Mouse (Mus musculus) embryo, embryonic 10 days (tissue): ENCODE data around the gene Adprhl2.

ENCODE experiments used
- DNase-seq: peaks from one replicate; pipeline ENCODE4 v3.0.0-alpha.2; 2015; ENCODE audit warnings: low spot score

The Adprhl2 gene

DNA sequence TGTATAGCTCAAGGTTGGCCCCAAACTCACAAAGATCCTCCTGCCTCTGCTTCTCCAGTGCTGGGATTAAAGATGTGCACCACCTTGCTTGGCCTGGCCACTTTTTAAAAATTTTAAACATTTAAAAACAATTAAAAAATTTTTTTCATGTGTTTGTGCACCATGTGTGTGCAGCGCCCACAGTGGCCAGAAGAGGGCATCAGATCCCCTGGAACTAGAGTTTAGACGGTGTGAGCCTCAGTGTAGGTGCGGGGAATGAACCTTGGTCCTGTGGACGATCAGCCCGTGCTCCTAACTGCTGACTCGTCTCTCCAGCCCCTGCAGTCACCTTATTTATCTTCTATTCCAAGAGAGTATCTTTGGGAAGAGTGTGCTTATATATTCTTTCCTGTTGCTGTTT lies 15.4 kb downstream of the Adprhl2 start:
- DNase-seq: no peak

DNA sequence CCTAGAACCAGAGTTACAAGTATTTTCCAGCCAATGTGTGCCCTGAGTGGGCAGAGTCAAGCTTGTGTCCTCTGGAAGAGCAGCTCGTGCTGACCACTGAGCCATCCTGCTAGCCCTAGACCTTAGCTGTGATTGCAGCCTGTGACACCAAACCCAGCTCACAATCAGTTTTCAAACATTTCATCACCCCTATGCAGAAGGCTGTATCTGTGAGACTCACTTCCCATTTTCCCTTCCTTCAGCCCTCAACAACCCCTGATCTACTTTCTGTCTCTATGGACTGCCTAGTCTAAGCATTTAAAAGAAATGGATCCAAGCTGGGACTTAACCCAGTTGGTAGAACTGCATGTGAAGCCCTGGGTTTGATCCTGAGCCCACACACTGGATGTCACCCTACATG lies 16.1 kb downstream of the Adprhl2 start:
- no peak for DNase-seq

DNA sequence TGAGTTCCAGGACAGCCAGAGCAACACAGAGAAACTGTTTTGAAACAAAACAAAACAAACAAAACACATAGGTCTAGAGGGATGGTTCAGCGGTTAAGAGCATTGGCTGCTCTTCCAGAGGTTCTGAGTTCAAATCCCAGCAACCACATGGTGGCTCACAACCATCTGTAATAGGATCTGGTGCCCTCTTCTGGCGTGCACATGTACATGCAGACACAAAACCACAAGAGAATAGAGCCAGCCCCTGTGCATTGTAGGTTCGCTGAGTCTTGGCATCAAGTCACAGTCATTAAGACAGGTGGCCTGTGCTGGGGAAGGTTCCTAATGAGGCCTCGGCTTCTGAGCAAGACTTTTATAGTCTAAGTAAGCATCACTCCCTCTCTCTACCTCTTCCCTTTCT lies 17.6 kb downstream of the Adprhl2 start:
- no peak for DNase-seq

DNA sequence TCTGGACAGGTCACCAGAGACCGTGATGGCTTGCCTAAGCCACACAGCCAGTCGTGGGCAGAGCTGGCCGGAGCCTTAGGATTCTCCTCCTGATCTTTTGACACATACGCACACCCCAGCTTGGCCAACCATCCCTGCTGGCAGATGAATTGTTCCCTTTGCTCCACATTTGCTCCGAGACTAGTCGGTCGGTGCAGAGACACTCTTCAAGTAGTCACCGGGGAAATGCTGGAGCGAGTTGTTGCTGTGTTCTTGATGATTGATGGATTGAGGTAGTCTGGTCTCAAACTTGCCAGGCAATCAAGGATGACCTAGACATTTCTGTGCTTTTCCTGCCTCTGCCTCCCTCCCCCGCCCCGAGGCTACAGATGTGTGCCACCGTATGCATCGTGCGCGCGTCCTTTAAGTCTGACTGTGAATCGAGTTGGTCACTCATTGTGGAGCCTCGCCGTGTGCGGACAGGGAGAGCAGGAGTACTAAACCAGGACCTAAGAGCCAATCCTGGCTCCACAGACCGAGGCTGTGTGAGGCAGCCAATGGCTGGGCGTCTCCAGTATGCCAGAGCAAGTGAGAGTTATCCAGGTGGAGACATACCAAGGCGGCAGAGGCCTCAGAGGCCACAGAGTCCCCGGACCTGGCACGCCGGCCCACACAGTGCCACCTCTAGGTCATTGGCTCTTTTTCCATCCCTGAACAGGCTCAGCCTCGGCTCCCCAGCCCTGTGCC lies 19.8 kb downstream of the Adprhl2 start:
- peak; percentile 47 for DNase-seq

DNA sequence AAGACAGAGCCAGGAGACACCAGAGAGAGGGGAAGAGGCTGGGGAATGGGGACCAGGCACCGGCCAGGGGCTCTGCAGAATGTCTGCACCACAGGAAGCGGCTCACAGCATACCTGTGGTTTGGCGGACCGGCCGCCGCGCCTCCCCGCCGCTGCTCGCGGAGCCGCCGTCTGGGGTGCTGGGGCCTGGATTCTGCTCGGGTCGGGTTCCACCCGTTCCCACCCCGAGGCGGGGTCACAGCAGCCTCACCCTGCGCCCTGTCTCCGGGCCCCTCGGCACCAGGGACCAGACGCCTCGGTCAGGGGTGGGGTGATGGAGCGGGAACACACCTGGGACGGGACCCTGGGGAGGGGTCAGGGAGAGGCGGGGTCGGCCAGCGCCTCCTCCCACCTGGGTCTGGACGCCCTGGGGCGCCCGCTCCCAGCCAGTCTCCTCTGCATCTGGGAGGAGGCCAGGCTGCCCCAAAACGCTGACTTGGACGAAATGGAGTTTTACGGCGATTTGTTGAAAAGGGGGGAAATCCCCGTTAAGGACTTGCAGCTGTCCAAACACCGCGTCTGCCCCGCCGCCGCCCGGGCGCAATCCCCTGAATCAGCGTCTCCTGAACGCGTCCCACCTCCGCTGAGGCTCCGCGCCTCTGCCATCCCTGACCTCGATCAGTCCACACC lies 20.5 kb downstream of the Adprhl2 start:
- DNase-seq: peak; percentile 67

DNA sequence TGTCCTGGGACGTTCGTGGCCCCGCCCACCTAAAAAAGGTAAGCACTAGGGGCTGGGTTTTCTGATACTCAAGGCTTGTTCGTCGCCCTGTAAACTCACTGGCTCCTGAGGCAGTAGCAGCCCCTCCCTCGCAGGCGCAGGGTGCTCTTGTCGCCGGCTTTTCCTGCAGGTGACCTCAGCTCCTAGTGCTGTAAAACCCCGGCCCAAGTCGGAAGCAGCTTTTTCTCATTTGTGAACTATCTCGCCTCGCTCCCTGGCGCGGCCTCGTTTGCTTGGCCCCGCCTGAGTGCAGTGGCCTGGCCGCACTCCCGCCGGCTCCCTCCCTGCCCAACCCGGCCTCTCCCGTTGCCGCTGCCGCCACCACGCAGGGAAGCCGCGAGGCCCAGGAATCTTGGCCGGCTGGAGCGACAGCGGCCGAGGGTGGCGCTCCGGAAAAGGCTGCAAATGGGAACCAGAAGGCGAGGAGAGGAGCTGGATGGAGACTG lies 24.8 kb downstream of the Adprhl2 start:
- DNase-seq: peak; percentile 71

DNA sequence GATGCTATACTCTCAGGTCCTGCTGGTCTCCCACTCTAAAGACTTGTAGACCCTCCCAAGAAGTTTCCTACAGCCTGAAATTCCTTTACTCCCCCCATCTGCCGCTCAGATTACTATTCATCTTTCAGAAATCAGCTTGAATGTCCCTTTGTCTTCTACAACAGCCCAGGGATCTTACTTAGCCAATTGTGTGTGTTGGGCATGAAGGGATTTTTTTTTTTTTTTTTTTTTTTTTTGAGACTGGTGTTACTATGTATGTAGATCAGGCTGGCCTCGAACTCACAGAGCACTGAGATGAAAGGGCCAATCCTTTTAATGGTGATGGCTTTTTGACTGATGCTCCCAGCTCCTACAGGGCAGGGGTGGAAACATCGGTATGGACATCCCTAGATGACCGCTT lies 25.6 kb downstream of the Adprhl2 start:
- DNase-seq: no peak

DNA sequence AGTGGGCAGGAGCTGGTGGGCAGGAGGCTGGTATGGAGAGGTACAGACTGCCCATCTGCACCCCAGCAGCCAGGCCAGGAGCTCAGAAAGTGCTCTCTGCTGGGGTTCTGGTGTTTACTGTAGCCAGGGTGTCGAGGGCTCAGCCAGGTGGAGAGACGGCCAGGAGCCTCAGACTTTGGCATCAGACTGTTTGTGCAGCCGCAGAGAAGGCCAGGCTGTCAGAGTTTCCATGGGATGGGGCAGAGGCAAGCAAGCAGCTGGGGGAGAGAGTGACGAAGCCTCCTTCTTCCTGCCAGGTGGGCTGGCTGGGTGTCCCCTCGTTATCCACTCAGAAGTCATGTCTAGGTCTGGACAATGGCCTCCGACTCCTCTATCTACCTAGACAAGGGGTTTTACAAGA lies 26.4 kb downstream of the Adprhl2 start:
- DNase-seq: no peak

DNA sequence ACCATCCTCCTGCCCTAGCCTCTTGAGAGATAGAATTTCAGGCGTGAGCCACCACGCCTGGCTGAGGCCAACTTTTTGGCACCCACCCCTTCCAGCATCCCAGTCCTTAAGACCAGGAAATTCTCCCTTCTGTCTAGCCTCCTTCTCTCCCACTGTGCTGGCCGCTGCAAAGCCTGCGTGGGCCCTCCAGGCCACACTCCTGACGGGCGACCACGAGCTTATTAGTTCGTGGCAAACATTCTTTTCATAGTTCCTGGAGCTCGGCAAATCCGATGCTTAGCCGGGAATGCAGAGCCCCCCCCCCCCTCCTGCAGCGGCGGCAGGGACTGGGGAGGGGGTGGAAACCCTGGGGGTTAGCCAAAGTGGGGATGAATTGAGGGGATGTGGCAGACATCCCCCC lies 30.3 kb downstream of the Adprhl2 start:
- no peak for DNase-seq

DNA sequence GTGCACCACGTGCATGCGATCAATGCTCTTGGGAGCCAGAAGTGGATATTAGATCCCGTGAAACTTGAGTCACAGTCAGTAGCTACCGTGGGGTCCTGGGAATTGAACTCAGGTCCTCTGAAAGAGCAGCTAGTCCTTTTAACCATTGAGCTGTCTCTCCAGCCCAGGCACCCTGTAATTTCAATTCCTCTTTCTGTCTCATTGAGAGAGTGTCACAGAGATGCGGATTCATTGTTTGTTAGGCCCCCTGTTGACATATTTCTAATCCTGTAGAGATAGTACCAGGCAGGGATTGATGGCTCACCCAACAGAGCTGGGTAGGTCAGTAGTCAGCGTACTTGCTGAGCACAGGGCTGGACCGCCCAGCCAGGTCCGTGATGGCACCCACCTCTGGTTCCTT lies 31.2 kb downstream of the Adprhl2 start:
- DNase-seq: no peak

DNA sequence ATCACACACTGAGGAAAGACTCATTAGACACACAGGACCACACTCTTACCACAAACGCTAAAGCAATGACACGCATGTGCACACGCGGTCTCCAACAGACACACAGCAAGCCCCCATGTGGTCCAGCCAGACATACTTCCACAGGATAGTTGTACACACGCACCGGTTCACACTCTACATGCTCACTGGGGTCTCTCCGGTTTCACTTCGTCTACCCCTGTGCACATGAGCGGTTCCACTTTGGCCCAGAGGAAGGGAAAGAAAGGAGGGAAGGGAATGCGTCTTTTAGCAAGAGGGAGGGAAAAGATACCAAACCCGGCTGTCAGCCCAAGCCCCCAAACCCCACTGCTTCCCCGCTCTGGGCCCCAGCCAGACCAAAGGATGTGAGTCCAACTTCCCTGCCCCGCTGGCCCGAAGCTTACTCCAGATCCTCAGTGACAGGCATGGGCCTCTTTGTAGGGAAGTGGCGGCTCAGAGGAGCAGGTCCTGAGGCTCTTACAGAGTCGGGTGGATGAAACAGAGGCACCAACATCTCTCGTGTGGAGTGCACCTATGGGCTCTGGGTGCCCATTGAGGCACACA lies 33.3 kb downstream of the Adprhl2 start:
- DNase-seq: no peak

DNA sequence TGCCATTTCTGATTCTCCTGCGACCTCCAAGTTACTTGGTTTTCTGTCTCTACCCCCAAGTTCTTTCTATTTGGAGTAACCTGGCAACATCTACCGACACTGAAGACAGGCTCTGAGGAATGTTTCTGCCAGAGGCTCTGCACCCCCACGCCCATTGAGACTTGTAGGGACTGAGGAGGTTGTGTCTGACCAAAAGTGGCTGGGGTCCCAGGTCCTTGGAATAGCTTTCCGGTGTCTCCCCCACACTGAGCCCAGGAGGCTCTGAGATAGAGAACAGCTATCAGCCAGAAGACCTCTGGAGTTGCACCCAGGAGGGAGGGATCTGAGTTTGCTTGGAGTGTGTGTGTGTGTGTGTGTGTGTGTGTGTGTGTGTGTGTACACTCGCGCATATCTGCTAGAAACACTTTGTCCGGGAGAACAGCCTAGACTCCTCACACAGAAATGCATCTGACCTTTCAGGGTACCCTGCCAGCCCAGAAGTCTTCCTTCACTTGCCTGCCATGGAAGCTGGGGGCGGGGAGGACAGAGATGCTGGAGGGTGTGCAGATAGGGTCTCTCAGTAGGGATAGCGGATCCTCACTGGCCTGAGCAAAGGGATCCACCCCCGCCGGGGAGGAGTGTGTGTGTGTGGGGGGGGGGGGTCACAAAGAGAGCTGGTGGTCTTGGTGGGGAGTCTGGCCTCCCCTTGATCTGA lies 34.1 kb downstream of the Adprhl2 start:
- no peak for DNase-seq

DNA sequence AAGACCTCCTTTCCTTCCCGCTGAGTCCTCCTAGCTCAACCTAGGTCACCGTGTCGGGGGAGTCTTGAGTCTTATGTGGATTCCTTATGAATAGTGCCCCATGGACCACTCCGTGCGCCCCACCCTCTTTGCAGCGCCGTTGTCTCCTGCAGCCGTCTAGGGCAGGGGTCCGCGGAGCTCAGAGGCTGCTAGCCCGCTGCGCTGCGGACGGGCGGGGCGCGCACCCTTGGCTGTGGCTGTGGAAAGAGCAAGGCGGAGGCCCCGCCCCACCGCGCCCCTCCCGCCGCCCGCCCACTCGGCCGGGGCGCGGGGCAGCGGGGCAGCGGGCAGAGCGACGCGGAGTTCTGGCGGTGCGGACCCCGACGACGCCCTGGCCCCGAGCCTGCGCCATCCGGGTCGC lies 35.0 kb downstream of the Adprhl2 start, which contains the start of gene Col8a2:
Col8a2 (plus strand) TSS at position 302 of the 400 bp plus-strand sequence.
- DNase-seq: peak; percentile 29

DNA sequence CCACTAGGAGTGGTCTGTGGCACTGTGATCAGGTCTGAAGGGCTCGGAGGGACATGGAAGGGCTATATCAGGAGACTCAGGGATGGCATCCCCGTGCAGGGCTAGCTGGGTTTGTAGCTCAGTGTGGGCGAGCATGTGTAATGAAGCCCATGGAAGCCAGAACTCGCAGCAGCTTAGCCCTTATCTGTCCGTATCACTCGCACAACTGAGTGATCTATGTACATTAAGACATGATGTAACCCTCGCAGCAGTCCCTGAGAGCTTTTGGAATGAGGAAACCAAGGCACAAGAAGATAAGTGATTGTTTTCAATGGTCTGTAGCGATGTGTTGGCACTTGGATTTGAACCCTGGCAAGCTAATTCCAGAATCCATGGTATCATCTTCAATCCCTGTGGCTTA lies 37.9 kb downstream of the Adprhl2 start:
- DNase-seq: no peak

DNA sequence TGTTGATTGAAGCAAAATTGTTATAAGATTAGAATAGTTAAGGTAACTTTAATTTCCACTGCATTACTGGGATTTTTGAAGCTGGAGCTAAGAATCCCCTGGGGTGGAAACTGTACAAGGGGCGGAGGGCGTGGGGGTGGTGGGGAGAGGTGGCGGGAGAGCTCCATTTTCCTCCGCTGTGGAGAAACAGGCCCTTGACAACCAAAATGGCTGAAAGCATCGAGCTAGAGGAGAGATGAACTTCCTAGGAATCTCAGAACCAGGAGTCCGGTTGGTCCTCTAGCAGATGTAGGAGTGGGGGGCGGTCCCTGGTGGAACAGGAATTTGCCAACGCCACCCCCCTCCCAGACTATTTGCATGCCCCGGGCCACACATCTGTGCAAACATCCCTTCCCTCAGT lies 39.8 kb downstream of the Adprhl2 start:
- DNase-seq: no peak

DNA sequence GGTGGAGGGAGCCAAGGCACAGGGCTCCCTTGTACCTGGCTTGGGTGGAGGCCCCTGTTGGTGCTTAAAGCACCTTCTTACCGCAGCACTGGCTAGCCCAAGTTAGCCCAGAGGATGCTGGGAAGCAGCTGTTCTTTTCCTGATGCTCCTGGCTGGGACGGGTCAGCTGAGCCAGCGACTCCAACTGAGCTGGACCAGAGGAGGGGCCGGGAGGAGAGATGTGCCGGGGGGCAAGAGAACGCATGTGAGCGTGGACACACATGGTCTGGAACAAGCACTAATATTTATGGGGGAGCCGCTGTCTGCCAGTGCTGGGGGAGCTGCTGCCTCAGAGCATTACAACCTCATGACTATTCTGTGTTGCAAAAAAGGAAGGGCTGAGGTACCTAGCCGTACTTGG lies 42.5 kb downstream of the Adprhl2 start:
- DNase-seq: no peak

DNA sequence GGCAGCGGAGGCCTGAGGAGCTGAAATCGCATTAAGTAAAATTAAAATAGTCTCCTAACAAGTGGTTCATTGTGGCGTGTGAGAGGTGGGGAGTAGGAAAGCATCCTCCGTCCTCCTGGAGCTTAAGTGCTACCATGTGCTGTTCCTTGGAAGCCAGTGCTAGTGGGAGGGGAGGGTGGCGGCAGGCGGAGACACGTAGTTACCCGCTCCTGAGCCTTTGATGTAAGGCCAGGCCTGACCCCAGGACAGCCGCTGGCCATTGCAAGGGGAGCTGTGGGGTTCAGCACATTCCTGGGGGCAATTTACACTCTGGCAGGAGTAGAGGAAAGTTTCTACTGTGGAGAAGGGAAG lies 43.0 kb downstream of the Adprhl2 start:
- DNase-seq: peak; percentile 67

DNA sequence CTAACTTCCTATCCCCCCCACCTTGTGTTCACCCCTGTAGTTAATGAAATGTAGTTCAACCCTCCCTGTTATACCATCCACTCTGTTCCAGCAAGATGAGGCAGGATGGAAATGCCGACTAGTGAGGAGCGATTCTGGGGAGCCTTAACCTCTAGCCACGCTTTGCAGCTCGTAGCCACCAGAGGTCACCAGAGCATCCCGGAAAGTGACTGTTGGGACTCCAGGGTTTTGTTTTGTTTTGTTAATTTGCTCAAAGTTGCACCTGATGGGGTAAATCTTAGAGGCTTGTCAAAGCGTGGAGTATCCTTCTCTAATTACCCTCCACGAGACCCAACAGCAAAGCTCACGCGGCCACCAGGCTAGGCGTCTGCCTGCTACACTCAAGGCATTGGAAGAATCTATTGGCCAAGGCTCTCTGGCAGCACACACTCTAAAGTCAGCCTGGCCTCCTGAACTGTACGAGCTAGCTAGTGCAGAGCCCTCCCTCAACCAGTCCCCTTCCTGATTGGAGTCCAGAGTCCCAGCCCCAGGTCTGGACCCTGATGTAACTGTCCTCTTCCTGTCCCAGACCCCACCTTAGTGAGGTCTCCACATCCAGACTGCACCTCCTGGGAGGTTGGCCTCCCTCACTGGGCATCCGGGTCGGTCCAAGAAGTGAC lies 43.5 kb downstream of the Adprhl2 start:
- peak; percentile 86 for DNase-seq

DNA sequence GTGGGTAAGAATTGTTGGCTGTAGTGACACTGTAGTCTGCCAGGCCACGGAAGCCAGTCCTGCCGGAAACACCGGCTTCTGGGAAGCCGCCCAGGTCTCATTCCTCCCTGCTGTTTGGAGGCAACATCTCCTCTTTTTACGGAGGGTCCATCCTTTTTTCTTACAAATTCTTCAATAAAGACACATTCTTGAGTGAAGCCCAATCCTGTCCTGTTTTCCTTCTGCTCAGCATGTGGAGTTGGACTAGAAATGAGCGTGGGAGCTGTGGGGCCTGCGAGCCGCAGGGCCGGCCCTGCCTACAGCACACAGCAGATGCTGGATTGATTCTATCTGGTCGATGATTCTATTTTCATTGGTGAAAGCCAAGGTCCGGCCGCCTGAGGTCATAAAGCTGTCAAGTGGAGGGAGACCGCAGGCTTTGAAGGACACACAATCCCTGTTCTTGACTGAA lies 45.8 kb downstream of the Adprhl2 start:
- no peak for DNase-seq

DNA sequence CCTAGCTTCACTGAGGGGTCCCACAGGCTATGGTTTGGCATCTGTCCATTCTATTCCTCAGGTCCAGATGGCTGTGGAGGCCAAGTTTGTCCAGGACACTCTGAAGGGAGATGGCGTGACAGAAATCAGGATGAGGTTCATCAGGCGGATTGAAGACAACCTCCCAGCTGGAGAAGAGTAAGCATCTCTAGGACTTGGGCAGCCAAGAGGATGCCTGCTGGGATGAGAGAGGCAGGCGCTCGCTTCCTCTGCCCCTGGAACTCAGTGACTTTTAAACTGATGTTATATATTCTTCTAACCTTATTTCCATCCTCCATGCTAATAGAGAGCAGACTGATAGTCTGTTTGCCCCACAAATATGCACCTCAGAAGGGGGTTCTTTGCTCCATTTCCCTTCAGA lies 46.4 kb downstream of the Adprhl2 start:
- DNase-seq: no peak

DNA sequence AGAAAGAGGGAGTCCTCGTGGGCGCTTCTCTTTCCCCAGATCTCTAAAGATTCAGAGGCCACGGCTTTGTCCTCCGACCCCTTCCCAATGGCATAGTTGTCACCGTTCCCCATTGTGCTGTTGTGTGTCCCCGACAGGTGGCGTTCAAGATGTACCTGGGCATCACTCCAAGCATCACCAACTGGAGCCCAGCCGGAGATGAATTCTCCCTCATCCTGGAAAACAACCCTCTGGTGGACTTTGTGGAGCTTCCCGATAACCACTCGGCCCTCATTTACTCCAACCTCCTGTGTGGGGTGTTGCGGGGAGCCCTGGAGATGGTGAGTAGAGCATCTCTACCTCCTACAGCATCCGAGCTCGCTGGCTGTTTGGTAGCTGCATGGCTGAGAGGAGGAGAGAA lies 47.8 kb downstream of the Adprhl2 start:
- DNase-seq: no peak

DNA sequence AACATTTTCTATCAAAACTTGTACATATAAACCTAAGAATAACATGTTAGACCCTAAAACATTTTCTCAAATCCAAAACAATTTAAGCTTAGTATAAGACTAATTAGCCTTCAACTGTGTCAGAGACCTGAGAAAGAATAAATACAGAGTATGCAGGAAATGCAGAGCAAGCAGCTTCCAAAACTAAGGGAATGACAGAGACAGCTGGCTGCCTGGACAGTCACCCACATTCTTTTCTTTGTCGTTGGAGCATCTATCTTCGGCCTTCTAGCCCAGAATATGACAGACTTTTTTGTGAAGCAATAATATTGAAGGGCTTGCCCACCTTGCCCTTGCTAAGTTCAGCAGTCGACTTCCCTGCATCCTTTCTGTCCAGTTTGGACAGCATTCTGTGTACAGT lies 52.2 kb downstream of the Adprhl2 start:
- DNase-seq: no peak
